Mouse (Mus musculus): ENCODE results near the gene Folr1. TPM values are rescaled to one million over a fixed set of nuclear protein-coding genes. Genes with fewer than 3 reads are reported as not detected.

Gene Folr1
- polyA plus RNA-seq, 1 experiment from 2014 or later = 6.5 TPM

- Histone ChIP-seq H3K27ac (replicated peaks in 1 of 2; ENCODE audit: control insufficient read depth in 1 of 2, insufficient read depth in 1 of 2, low read depth in 2 of 2, low read length in 2 of 2) (no peak overlapping the region), H3K9ac (ENCODE audit: low read length) (no peak overlapping the region), H3K36me3 (ENCODE audit: control insufficient read depth, insufficient read depth, low read length) (peaks cover 76% of the 10 kb centered on the region), H3K4me3 (ENCODE audit: control insufficient read depth in 1 of 2, insufficient read depth in 1 of 2, low read depth in 1 of 2, low read length in 2 of 2) (no peak overlapping the region), H3K9me3 (ENCODE audit: control insufficient read depth, low read length) (no peaks in the 10 kb centered on the region), H3K4me2 (ENCODE audit: low read length) (no peak overlapping the region), H3K4me1 (ENCODE audit: control insufficient read depth in 2 of 2, insufficient read depth in 2 of 2, low read length in 2 of 2) (peaks cover 16 to 27% of the 10 kb centered on the region in 2 experiments), H3K27me3 (ENCODE audit: control insufficient read depth, insufficient read depth, low read length) (no peaks in the 10 kb centered on the region)
- WGBS = 94% methylated on average over 8 of the region's 8 CpGs
- ATAC-seq (ENCODE audit: insufficient number of reproducible peaks, insufficient read depth, low FRiP score, low read depth) = no peak
Measured at GRCm38 (mm10) chr7:101831437-101831836, 39.2 kb downstream of the Folr1 start.

GRCm38 (mm10) chr7:101830373-101830772 lies 40.2 kb downstream of the Folr1 start:
- H3K27ac ChIP-seq (replicated peaks in 1 of 2; ENCODE audit: control insufficient read depth in 1 of 2, insufficient read depth in 1 of 2, low read depth in 2 of 2, low read length in 2 of 2) = no peak overlapping the region
- no peak overlapping the region for H3K4me2 ChIP-seq (ENCODE audit: low read length)
- H3K36me3 ChIP-seq (ENCODE audit: control insufficient read depth, insufficient read depth, low read length) = peaks cover 86% of the 10 kb centered on the region
- H3K4me1 ChIP-seq (ENCODE audit: control insufficient read depth in 2 of 2, insufficient read depth in 2 of 2, low read length in 2 of 2) = peaks cover 12 to 20% of the 10 kb centered on the region in 2 experiments
- no peak for ATAC-seq (ENCODE audit: insufficient number of reproducible peaks, insufficient read depth, low FRiP score, low read depth)
- no peak overlapping the region for H3K4me3 ChIP-seq (ENCODE audit: control insufficient read depth in 1 of 2, insufficient read depth in 1 of 2, low read depth in 1 of 2, low read length in 2 of 2)
- H3K9ac ChIP-seq (ENCODE audit: low read length) = no peak overlapping the region
- WGBS = 94% methylated on average over 3 of the region's 3 CpGs
- H3K27me3 ChIP-seq (ENCODE audit: control insufficient read depth, insufficient read depth, low read length) = no peaks in the 10 kb centered on the region
- no peaks in the 10 kb centered on the region for H3K9me3 ChIP-seq (ENCODE audit: control insufficient read depth, low read length)

GRCm38 (mm10) chr7:101823758-101824630 lies 46.6 kb downstream of the Folr1 start:
- no peak overlapping the region for H3K4me2 ChIP-seq (ENCODE audit: low read length)
- 79% methylated on average over 18 of the region's 18 CpGs for WGBS
- no peak overlapping the region for H3K27ac ChIP-seq (replicated peaks in 1 of 2; ENCODE audit: control insufficient read depth in 1 of 2, insufficient read depth in 1 of 2, low read depth in 2 of 2, low read length in 2 of 2)
- H3K27me3 ChIP-seq (ENCODE audit: control insufficient read depth, insufficient read depth, low read length) = peaks cover 25% of the 10 kb centered on the region
- H3K4me3 ChIP-seq (ENCODE audit: control insufficient read depth in 1 of 2, insufficient read depth in 1 of 2, low read depth in 1 of 2, low read length in 2 of 2) = no peak overlapping the region
- peaks cover 60% of the 10 kb centered on the region for H3K36me3 ChIP-seq (ENCODE audit: control insufficient read depth, insufficient read depth, low read length)
- no peak for ATAC-seq (ENCODE audit: insufficient number of reproducible peaks, insufficient read depth, low FRiP score, low read depth)
- H3K4me1 ChIP-seq (ENCODE audit: control insufficient read depth in 2 of 2, insufficient read depth in 2 of 2, low read length in 2 of 2) = peaks cover 7 to 21% of the 10 kb centered on the region in 2 experiments
- H3K9me3 ChIP-seq (ENCODE audit: control insufficient read depth, low read length) = no peaks in the 10 kb centered on the region
- H3K9ac ChIP-seq (ENCODE audit: low read length) = no peak overlapping the region

- ATAC-seq (ENCODE audit: insufficient number of reproducible peaks, insufficient read depth, low FRiP score, low read depth) = no peak
- H3K27me3 ChIP-seq (ENCODE audit: control insufficient read depth, insufficient read depth, low read length) = peaks cover 34% of the 10 kb centered on the region
- peaks cover 51% of the 10 kb centered on the region for H3K36me3 ChIP-seq (ENCODE audit: control insufficient read depth, insufficient read depth, low read length)
- H3K9me3 ChIP-seq (ENCODE audit: control insufficient read depth, low read length) = no peaks in the 10 kb centered on the region
- no peak overlapping the region for H3K4me3 ChIP-seq (ENCODE audit: control insufficient read depth in 1 of 2, insufficient read depth in 1 of 2, low read depth in 1 of 2, low read length in 2 of 2)
- no peak overlapping the region for H3K27ac ChIP-seq (replicated peaks in 1 of 2; ENCODE audit: control insufficient read depth in 1 of 2, insufficient read depth in 1 of 2, low read depth in 2 of 2, low read length in 2 of 2)
- WGBS = 46% methylated on average over 32 of the region's 32 CpGs
- H3K4me2 ChIP-seq (ENCODE audit: low read length) = no peak overlapping the region
- H3K9ac ChIP-seq (ENCODE audit: low read length) = no peak overlapping the region
- peaks cover 7 to 27% of the 10 kb centered on the region in 2 experiments for H3K4me1 ChIP-seq (ENCODE audit: control insufficient read depth in 2 of 2, insufficient read depth in 2 of 2, low read length in 2 of 2)
Measured at GRCm38 (mm10) chr7:101822836-101823757, 47.5 kb downstream of the Folr1 start.

- ATAC-seq (ENCODE audit: insufficient number of reproducible peaks, insufficient read depth, low FRiP score, low read depth) = peak; percentile 79
- H3K9me3 ChIP-seq (ENCODE audit: control insufficient read depth, low read length) = no peaks in the 10 kb centered on the region
- peaks cover 9 to 31% of the 10 kb centered on the region in 2 experiments for H3K4me1 ChIP-seq (ENCODE audit: control insufficient read depth in 2 of 2, insufficient read depth in 2 of 2, low read length in 2 of 2)
- H3K27ac ChIP-seq (replicated peaks in 1 of 2; ENCODE audit: control insufficient read depth in 1 of 2, insufficient read depth in 1 of 2, low read depth in 2 of 2, low read length in 2 of 2) = peak overlapping the region; percentile 19 to 72; a peak in 3 of 4 replicates
- peaks cover 46% of the 10 kb centered on the region for H3K27me3 ChIP-seq (ENCODE audit: control insufficient read depth, insufficient read depth, low read length)
- H3K36me3 ChIP-seq (ENCODE audit: control insufficient read depth, insufficient read depth, low read length) = peaks cover 38% of the 10 kb centered on the region
- H3K4me3 ChIP-seq (ENCODE audit: control insufficient read depth in 1 of 2, insufficient read depth in 1 of 2, low read depth in 1 of 2, low read length in 2 of 2) = peak overlapping the region; percentile 44 to 50
- H3K4me2 ChIP-seq (ENCODE audit: low read length) = peak overlapping the region; percentile 92
- WGBS = under 1% methylated on average over 71 of the region's 71 CpGs
- peak overlapping the region; percentile 73 for H3K9ac ChIP-seq (ENCODE audit: low read length)
Measured at GRCm38 (mm10) chr7:101821571-101822501, 48.8 kb downstream of the Folr1 start.

- no peak overlapping the region for H3K9ac ChIP-seq (ENCODE audit: low read length)
- 3% methylated on average over 35 of the region's 35 CpGs for WGBS
- peaks cover 57% of the 10 kb centered on the region for H3K27me3 ChIP-seq (ENCODE audit: control insufficient read depth, insufficient read depth, low read length)
- ATAC-seq (ENCODE audit: insufficient number of reproducible peaks, insufficient read depth, low FRiP score, low read depth) = no peak
- H3K4me1 ChIP-seq (ENCODE audit: control insufficient read depth in 2 of 2, insufficient read depth in 2 of 2, low read length in 2 of 2) = peaks cover 9 to 31% of the 10 kb centered on the region in 2 experiments
- peaks cover 25% of the 10 kb centered on the region for H3K36me3 ChIP-seq (ENCODE audit: control insufficient read depth, insufficient read depth, low read length)
- H3K27ac ChIP-seq (replicated peaks in 1 of 2; ENCODE audit: control insufficient read depth in 1 of 2, insufficient read depth in 1 of 2, low read depth in 2 of 2, low read length in 2 of 2) = no peak overlapping the region
- peak overlapping the region; percentile 92 for H3K4me2 ChIP-seq (ENCODE audit: low read length)
- H3K9me3 ChIP-seq (ENCODE audit: control insufficient read depth, low read length) = no peaks in the 10 kb centered on the region
- H3K4me3 ChIP-seq (ENCODE audit: control insufficient read depth in 1 of 2, insufficient read depth in 1 of 2, low read depth in 1 of 2, low read length in 2 of 2) = peak overlapping the region; percentile 15 to 50
Measured at GRCm38 (mm10) chr7:101820295-101821030, 50.1 kb downstream of the Folr1 start.
